Mouse (Mus musculus): Measurements from ENCODE around the gene Ltbp3. TPM values are rescaled to one million over a fixed set of nuclear protein-coding genes. Genes with fewer than 3 reads are reported as not detected.

Ltbp3 gene
- polyA plus RNA-seq, 1 experiment = 8.1 TPM

- H3K27me3 ChIP-seq (ENCODE audit: control insufficient read depth, insufficient read depth, low read length) = no peaks in the 10 kb centered on the region
- peak overlapping the region; percentile 27 for H3K4me3 ChIP-seq (ENCODE audit: control insufficient read depth, low read depth, low read length)
- TF ChIP-seq CTCF (IDR thresholded peaks at IDR 0.05; ENCODE audit: control insufficient read depth, insufficient read depth, insufficient replicate concordance, low read depth, low read length) (no peak), POLR2A (IDR thresholded peaks at IDR 0.05; ENCODE audit: control insufficient read depth, low read depth, low read length) (peak; percentile 34; the same call in 1 of the 2 replicates)
- peaks cover 5% of the 10 kb centered on the region for H3K36me3 ChIP-seq (ENCODE audit: control insufficient read depth, insufficient read depth, low read length)
- peak overlapping the region; percentile 49 for H3K27ac ChIP-seq (ENCODE audit: control insufficient read depth, insufficient read depth, low read depth, low read length)
- peaks cover 2% of the 10 kb centered on the region for H3K4me1 ChIP-seq (ENCODE audit: control insufficient read depth, insufficient read depth, low read length)
These were observed 55.2 kb downstream of the Ltbp3 start for GRCm38 (mm10) chr19:5795668-5796572.

GRCm38 (mm10) chr19:5796573-5797111 is 55.9 kb downstream of the Ltbp3 start:
- Histone ChIP-seq H3K4me1 (ENCODE audit: control insufficient read depth, insufficient read depth, low read length) (peaks cover 2% of the 10 kb centered on the region), H3K27me3 (ENCODE audit: control insufficient read depth, insufficient read depth, low read length) (no peaks in the 10 kb centered on the region), H3K36me3 (ENCODE audit: control insufficient read depth, insufficient read depth, low read length) (peaks cover 8% of the 10 kb centered on the region), H3K27ac (ENCODE audit: control insufficient read depth, insufficient read depth, low read depth, low read length) (peak overlapping the region; percentile 49; the same call in 1 of the 2 replicates), H3K4me3 (ENCODE audit: control insufficient read depth, low read depth, low read length) (peak overlapping the region; percentile 27)
- no peak for TF ChIP-seq POLR2A (IDR thresholded peaks at IDR 0.05; ENCODE audit: control insufficient read depth, low read depth, low read length)
- TF ChIP-seq CTCF (IDR thresholded peaks at IDR 0.05; ENCODE audit: control insufficient read depth, insufficient read depth, insufficient replicate concordance, low read depth, low read length) = no peak

GRCm38 (mm10) chr19:5797381-5798111 is 56.8 kb downstream of the Ltbp3 start:
- H3K4me3 ChIP-seq (ENCODE audit: control insufficient read depth, low read depth, low read length) = peak overlapping the region; percentile 18
- peaks cover 8% of the 10 kb centered on the region for H3K36me3 ChIP-seq (ENCODE audit: control insufficient read depth, insufficient read depth, low read length)
- no peaks in the 10 kb centered on the region for H3K27me3 ChIP-seq (ENCODE audit: control insufficient read depth, insufficient read depth, low read length)
- TF ChIP-seq POLR2A (IDR thresholded peaks at IDR 0.05; ENCODE audit: control insufficient read depth, low read depth, low read length) (no peak), CTCF (IDR thresholded peaks at IDR 0.05; ENCODE audit: control insufficient read depth, insufficient read depth, insufficient replicate concordance, low read depth, low read length) (no peak)
- peaks cover 4% of the 10 kb centered on the region for H3K4me1 ChIP-seq (ENCODE audit: control insufficient read depth, insufficient read depth, low read length)
- H3K27ac ChIP-seq (ENCODE audit: control insufficient read depth, insufficient read depth, low read depth, low read length) = peak overlapping the region; percentile 42; the same call in 1 of the 2 replicates

- TF ChIP-seq CTCF (IDR thresholded peaks at IDR 0.05; ENCODE audit: control insufficient read depth, insufficient read depth, insufficient replicate concordance, low read depth, low read length) (no peak), POLR2A (IDR thresholded peaks at IDR 0.05; ENCODE audit: control insufficient read depth, low read depth, low read length) (no peak; the same call in 1 of the 2 replicates)
- Histone ChIP-seq H3K27ac (ENCODE audit: control insufficient read depth, insufficient read depth, low read depth, low read length) (0 out of 2 replicates have a peak overlapping the region, but pooled peaks have one; percentile 32), H3K4me3 (ENCODE audit: control insufficient read depth, low read depth, low read length) (peak overlapping the region; percentile 83), H3K27me3 (ENCODE audit: control insufficient read depth, insufficient read depth, low read length) (no peaks in the 10 kb centered on the region), H3K4me1 (ENCODE audit: control insufficient read depth, insufficient read depth, low read length) (peaks cover 4% of the 10 kb centered on the region), H3K36me3 (ENCODE audit: control insufficient read depth, insufficient read depth, low read length) (peaks cover 8% of the 10 kb centered on the region)
These were observed 58.2 kb downstream of the Ltbp3 start for GRCm38 (mm10) chr19:5798700-5799479.

GRCm38 (mm10) chr19:5799566-5800349 is 59.1 kb downstream of the Ltbp3 start:
- Histone ChIP-seq H3K36me3 (ENCODE audit: control insufficient read depth, insufficient read depth, low read length) (peaks cover 8% of the 10 kb centered on the region), H3K27me3 (ENCODE audit: control insufficient read depth, insufficient read depth, low read length) (no peaks in the 10 kb centered on the region), H3K4me1 (ENCODE audit: control insufficient read depth, insufficient read depth, low read length) (peaks cover 11% of the 10 kb centered on the region), H3K4me3 (ENCODE audit: control insufficient read depth, low read depth, low read length) (peak overlapping the region; percentile 99), H3K27ac (ENCODE audit: control insufficient read depth, insufficient read depth, low read depth, low read length) (peak overlapping the region; percentile 56)
- TF ChIP-seq CTCF (IDR thresholded peaks at IDR 0.05; ENCODE audit: control insufficient read depth, insufficient read depth, insufficient replicate concordance, low read depth, low read length) (no peak), POLR2A (IDR thresholded peaks at IDR 0.05; ENCODE audit: control insufficient read depth, low read depth, low read length) (no peak; the same call in 1 of the 2 replicates)

GRCm38 (mm10) chr19:5800350-5800631 is 59.6 kb downstream of the Ltbp3 start:
- Histone ChIP-seq H3K4me3 (ENCODE audit: control insufficient read depth, low read depth, low read length) (peak overlapping the region; percentile 99), H3K4me1 (ENCODE audit: control insufficient read depth, insufficient read depth, low read length) (peaks cover 15% of the 10 kb centered on the region), H3K27me3 (ENCODE audit: control insufficient read depth, insufficient read depth, low read length) (no peaks in the 10 kb centered on the region), H3K27ac (ENCODE audit: control insufficient read depth, insufficient read depth, low read depth, low read length) (peak overlapping the region; percentile 56), H3K36me3 (ENCODE audit: control insufficient read depth, insufficient read depth, low read length) (peaks cover 8% of the 10 kb centered on the region)
- TF ChIP-seq POLR2A (IDR thresholded peaks at IDR 0.05; ENCODE audit: control insufficient read depth, low read depth, low read length) = no peak
- TF ChIP-seq CTCF (IDR thresholded peaks at IDR 0.05; ENCODE audit: control insufficient read depth, insufficient read depth, insufficient replicate concordance, low read depth, low read length) = no peak

All from testis, adult 2 months (tissue).